Mouse (Mus musculus) ES-Bruce4 (cell line): ENCODE measurements around the gene Ly6g6d.

Experiments used
- CTCF ChIP-seq: IDR thresholded peaks from one replicate; pipeline ENCODE4 v1.8.1; 2011; ENCODE audit warnings: low read depth, low read length
- POLR2A ChIP-seq: IDR thresholded peaks from one replicate; pipeline ENCODE4 v1.8.1; 2011; ENCODE audit warnings: low read length; ENCODE audit not compliant: insufficient read depth

DNA sequence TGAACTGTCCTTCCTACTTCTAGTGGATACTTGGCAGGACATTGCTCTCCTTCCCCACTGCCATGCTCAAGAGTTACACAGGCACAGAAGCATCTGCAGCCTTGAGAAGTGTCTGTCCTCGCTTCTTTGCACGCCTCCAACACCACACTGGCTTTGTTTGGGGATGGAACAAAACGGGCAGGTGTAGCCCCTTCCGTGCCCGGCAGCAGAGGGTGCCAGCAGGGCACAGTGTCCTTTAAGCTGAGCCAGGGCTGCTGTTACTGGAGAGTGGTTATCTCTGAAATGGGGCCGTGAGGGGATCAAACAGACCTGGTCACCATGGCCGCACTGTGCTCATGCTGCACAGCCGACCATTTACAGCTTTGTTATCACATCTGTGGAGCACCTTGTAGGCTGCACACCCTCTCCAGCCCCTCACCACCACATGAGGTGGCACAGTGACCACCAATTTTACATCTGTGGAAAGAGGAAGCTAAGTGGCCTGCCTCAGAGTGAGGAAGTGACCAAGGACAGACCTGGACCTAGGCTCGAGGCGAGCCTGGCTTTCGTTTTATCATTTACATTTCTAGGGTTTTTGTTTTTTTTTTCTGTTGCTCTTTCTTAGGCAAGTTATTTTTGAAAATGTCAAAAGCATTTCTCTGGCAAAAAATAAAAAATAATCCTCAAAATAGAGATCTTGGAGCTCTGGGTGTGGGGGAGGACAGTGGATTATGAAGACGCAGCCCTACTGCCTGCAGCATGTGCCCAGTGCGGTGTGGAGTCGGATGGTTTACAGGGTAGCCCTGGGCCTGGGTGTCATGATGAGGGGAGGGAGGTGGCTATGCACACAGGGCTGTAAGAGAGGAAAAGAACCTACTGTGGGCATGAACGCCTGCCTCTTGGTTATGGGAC is 16.9 kb upstream of the Ly6g6d start:
- TF ChIP-seq POLR2A (no peak), CTCF (no peak)
